Mouse (Mus musculus) adrenal gland, postnatal 10 days (tissue): ENCODE results near the gene Cacng7. TPM values are rescaled to one million over a fixed set of nuclear protein-coding genes. Genes with fewer than 3 reads are reported as not detected.
"Not testable (repeated sequence)": the region's sequence is repeated elsewhere in the genome, so short reads cannot be mapped to it uniquely, and the experiment has no call there.

Experiments
- DNase-seq: peaks from one replicate; pipeline ENCODE4 v3.0.0; 2021; ENCODE audit warnings: mixed read lengths
- long read RNA-seq, 2 experiments: library from polyadenylated mRNA; stranded (forward); transcript quantifications; one replicate each; pipeline ENCODE4 v2.0.0; 2021
- total RNA-seq, 2 experiments: library from RNA; stranded (reverse); gene quantifications; 2 replicates each; pipeline ENCODE4 v1.2.3; 2021

Gene Cacng7
- total RNA-seq = 1 to 10 TPM; 8.8 to 9.4 TPM
- long read RNA-seq, experiment 1, partial matches to known transcripts = 0 of 6 reads
- long read RNA-seq, experiment 1, other reads (novel, unspliced or antisense) = 6 of 6 reads
- long read RNA-seq, experiment 2, partial matches to known transcripts = 0 of 2 reads
- long read RNA-seq, experiment 2, other reads (novel, unspliced or antisense) = 2 of 2 reads

DNA sequence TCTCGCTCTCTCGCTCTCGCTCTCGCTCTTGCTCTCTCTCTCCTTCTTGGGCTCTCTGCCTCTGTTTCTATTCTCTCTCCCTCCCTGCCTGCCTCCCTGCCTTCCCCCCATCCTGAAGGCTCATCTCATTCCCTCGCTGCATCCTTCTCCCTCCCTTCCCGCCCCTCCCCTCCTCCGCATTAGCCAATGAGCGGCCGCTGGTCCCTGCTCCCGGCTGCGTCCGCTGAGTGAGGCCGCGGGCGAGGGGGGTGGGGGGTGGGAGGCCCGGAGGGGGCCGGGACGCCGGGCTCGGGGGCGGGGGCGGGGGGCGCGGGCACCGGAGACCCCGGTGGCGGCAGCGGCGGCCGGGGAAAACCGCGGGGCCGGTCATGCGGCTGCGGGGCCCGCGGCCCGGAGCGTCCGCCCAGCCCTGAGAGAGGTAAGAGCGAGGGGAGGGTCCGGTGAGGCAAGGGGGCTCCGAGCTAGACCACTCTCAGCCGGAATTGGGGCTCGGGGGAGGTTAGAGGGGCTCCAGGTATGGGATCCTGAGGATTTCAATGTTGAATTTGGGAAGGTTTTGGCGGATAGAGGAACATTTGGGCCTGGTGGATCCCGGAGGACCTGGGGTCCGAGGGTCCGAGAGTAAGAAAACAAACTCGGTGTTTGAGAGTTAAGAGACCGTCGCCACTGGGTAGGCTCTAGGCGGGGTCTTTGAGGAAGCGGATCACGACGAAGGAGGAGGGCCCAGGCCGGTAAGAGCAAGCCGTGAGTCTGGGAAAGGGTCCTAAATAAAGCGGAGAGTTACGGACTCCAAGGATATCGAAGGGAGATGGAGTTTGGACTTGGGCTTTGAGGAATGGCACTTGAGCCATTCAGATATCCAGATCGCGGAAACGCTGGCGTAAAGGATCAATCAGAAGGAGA lies at the start of gene Cacng7:
Cacng7 (plus strand) TSS at position 337 of the 903 bp plus-strand sequence.
- peak; percentile 32 for DNase-seq

GRCm38 (mm10) chr7:3283081-3283875 lies 49.5 kb upstream of the Cacng7 start:
- no peak for DNase-seq

- DNase-seq = no peak
Observed at GRCm38 (mm10) chr7:3284604-3285003, 48.2 kb upstream of the Cacng7 start.

GRCm38 (mm10) chr7:3286036-3286435 lies 46.7 kb upstream of the Cacng7 start:
- no peak for DNase-seq

DNA sequence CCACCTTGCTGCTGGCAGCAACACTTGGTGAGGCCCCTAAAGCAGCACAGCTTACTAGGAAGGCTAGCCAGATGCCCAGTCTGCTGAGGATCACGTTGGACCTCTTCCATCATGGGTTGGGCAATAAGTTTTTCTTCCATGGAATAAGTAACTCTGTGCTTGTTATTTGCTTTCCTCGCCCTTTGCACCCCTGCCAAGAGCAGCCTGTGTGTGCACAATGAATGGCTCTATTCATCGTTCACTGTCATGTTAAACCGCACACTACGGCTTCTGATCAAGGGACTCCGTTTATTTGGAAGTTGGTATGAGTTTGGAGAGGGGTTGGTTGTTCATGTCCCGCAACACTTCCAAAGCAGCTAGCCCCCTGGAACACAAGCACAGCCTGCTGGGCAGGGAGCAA lies 45.6 kb upstream of the Cacng7 start:
- DNase-seq = peak; percentile 59

- DNase-seq = peak; percentile 91
Observed at GRCm38 (mm10) chr7:3288976-3289970, 43.5 kb upstream of the Cacng7 start, which contains the start of the genes Myadm and Prkcg. TSS of gene Myadm (plus strand) at chr7:3289080. TSS of gene Prkcg (plus strand) at chr7:3289179.

GRCm38 (mm10) chr7:3290257-3291033 lies 42.3 kb upstream of the Cacng7 start:
- peak; percentile 98 for DNase-seq

- no peak for DNase-seq
Observed at GRCm38 (mm10) chr7:3291197-3291596, 41.6 kb upstream of the Cacng7 start.

DNA sequence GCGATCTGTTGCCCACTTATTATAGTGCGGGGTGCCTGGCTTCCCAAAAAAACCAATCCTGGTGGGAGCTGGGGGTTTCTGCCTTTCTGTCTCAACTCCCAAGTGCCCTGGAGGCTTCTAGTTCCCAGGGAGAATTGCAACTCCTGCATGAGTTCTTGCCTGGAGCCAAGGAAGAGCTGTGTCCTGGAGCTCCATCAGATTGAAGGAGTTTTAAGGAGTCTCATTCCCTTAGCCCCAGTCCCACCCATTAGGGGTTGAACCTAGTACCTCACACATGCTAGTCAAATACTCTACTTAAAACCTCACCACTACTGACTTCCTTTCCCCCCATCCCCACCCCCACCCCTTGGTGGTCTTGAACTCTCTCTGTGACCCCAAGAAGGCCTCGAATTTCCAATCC lies 41.0 kb upstream of the Cacng7 start:
- no peak for DNase-seq

DNA sequence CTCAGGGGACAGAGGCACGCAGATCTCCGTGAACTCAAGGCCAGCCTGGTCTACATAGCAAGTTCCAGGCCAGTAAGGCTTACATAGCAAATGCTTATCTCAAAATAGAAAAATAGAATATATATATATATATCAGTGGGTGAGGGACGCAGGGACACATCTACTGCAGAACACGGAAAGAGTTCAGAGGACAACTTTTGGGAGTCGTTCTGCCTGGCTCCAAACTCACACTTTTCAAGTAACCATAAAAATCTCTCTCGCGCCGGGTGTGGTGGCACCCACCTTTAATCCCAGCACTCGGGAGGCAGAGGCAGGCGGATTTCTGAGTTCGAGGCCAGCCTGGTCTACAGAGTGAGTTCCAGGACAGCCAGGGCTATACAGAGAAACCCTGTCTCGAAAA lies 40.5 kb upstream of the Cacng7 start:
- not testable (repeated sequence) for DNase-seq

GRCm38 (mm10) chr7:3292791-3293190 lies 40.0 kb upstream of the Cacng7 start:
- DNase-seq = peak; percentile 92

DNA sequence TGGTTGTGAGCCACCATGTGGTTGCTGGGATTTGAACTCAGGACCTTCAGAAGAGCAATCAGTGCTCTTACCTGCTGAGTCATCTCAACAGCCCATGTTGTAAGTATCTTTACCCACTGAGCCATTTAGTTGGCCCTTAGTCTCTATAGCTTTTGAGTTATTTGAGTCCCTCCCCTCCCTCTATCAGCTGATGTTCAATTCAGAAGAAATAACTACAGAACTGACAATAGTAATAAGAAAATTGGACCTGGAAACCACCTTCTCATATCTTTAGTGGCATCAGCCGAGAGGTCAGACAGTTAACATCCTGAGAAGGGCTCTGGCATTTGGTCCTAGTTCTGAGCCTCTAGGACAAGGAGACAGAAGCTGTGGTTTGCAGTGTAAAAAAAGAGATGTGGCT lies 38.0 kb upstream of the Cacng7 start:
- no peak for DNase-seq

DNA sequence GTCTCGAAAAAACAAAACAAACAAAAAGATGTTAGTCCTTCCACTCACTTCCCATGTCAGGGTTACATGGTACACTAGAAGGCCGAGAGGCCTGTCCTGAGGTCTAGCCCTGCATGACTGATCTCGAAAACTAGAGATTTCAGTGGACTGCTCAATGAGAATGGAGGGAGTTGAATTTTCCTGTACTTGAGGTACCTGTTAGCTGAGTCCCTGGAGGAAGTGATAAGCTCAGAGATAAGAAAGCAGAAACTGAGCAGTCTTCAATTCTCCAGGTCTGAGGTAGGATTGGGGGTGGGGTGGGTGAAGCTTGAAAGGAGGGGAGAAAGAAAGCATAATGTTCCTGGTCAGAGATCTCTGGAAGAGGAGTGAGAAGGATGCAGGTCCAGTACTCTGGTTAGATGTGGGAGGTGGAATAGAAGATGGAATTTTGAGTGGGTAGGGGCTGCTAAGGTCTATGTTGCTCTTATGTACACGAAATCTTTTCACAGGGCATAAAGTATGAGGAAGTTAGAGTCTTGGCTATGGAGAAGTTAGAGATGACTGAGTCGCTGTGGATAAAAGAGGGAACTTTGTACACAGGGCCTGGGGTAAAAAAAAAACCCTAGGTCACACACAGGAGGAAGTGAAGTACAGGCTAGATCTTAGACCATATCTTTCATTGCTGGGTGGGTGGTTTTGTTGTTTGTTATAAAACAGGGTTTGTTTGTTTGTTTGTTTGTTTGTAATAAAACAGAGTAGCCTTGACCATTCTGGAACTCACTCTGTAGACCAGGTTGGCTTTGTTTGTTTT lies 37.2 kb upstream of the Cacng7 start:
- DNase-seq = no peak

GRCm38 (mm10) chr7:3296711-3297110 lies 36.0 kb upstream of the Cacng7 start:
- DNase-seq = no peak

DNA sequence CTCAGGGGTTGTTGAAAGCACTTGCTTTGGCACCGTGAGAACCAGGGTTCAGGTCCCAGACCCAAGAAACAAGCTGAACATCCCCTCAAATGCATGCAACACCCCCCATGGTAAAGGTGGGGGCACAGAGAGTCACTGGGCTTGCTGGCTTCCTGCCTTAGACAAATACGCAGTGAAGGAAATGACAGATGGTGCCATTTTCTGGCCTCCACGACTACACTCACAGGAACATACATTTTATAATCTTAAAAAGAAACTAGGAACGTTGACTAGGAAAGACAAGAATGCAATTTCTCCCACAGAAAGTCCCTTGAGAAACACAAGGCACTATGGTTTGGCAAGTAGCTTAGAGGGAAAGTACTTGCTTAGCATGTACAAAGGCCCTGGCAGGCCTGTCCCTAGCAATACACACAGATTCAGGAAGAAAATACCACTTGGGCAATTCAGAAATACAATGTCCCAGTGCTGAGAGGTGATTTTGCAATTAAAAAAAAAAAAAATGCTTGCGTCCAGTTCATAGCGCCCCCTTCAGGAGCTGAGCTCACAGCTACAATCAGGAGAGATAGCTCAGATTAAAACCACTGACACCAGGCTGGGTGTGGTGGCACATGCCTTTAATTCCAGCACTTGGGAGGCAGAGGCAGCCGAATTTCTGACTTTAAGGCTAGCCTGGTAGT lies 32.7 kb upstream of the Cacng7 start:
- peak; percentile 51 for DNase-seq

- DNase-seq = no peak
Observed at GRCm38 (mm10) chr7:3300891-3301627, 31.7 kb upstream of the Cacng7 start.

DNA sequence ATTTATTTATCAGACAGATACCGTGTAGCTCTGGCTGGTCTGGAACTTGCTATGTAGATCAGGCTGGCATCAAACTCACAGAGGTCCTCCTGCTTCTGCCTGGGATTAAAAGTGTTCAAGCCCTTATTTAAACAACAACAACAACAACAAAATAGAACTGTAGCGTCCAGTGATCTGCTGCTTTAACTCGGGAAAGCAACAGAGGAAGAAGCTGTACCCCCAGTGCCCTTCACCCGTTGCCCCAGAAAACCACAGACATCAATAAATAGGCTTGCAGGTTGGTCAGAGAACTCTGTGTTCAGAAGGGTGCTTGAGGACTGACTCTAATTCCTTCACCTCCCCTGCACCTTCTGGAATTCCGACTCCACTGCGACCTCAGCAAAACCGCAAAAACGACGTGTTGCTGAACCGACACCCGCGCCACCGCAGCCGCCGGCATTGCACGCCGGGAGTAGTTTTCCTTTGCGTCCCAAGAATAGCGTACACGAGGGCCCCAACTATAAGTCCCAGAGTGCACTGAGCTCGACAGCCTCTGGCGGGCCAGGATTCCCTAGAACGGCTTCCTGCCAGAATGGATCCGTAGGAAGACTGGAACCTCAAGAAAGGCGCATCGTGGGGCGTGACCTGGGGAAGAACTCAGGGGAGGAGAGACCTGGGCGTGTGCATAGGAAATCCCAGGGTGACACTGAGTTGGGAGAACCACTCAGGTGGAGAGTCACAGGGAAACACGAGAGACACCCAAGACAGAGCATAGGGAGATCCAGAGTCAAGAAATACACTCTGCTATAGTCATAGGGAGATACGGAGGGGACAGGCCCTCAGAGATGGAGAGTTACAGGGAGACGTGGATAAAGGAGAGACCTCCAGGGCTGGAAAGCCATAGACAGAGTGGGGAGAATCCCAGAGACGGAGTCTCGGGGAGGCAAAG lies 30.9 kb upstream of the Cacng7 start:
- peak; percentile 61 for DNase-seq
